Mouse (Mus musculus): ENCODE data around the gene Foxf2. TPM values are rescaled to one million over a fixed set of nuclear protein-coding genes. Genes with fewer than 3 reads are reported as not detected.

The Foxf2 gene
- polyA plus RNA-seq, 1 experiment from 2014 or later: 9.1 TPM

- Histone ChIP-seq H3K9ac (ENCODE audit: low read depth, low read length) (no peak overlapping the region), H3K27ac (ENCODE audit: low read depth, low read length) (no peak overlapping the region), H3K4me2 (replicated peaks; ENCODE audit: low read depth, low read length) (no peak overlapping the region), H3K4me3 (ENCODE audit: low read depth, low read length) (no peak overlapping the region), H3K4me1 (replicated peaks; ENCODE audit: control insufficient read depth, insufficient read depth, low read length) (peaks cover 15% of the 10 kb centered on the region), H3K27me3 (ENCODE audit: control insufficient read depth, insufficient read depth, low read length) (peaks cover 96% of the 10 kb centered on the region), H3K36me3 (ENCODE audit: control insufficient read depth, insufficient read depth, low read length) (no peaks in the 10 kb centered on the region), H3K9me3 (ENCODE audit: control insufficient read depth, low read length) (no peaks in the 10 kb centered on the region)
- WGBS: 4% methylated on average over 3 of the region's 3 CpGs
- DNase-seq (ENCODE audit: low spot score): peak; percentile 31
- ATAC-seq (ENCODE audit: low FRiP score): no peak
Observed at GRCm38 (mm10) chr13:31622371-31622770, 3.2 kb upstream of the Foxf2 start.

GRCm38 (mm10) chr13:31623291-31623690 lies 2.3 kb upstream of the Foxf2 start:
- Histone ChIP-seq H3K9me3 (ENCODE audit: control insufficient read depth, low read length) (no peaks in the 10 kb centered on the region), H3K27me3 (ENCODE audit: control insufficient read depth, insufficient read depth, low read length) (peaks cover 99% of the 10 kb centered on the region), H3K9ac (ENCODE audit: low read depth, low read length) (no peak overlapping the region), H3K4me3 (ENCODE audit: low read depth, low read length) (no peak overlapping the region), H3K4me1 (replicated peaks; ENCODE audit: control insufficient read depth, insufficient read depth, low read length) (peaks cover 15% of the 10 kb centered on the region), H3K27ac (ENCODE audit: low read depth, low read length) (no peak overlapping the region), H3K4me2 (replicated peaks; ENCODE audit: low read depth, low read length) (no peak overlapping the region), H3K36me3 (ENCODE audit: control insufficient read depth, insufficient read depth, low read length) (no peaks in the 10 kb centered on the region)
- DNase-seq (ENCODE audit: low spot score): peak; percentile 47
- 1% methylated on average over 6 of the region's 6 CpGs for whole genome bisulfite sequencing
- ATAC-seq (ENCODE audit: low FRiP score): no peak

- 0% methylated on average over 20 of the region's 20 CpGs for WGBS
- H3K27me3 ChIP-seq (ENCODE audit: control insufficient read depth, insufficient read depth, low read length): peaks cover 99% of the 10 kb centered on the region
- no peaks in the 10 kb centered on the region for H3K9me3 ChIP-seq (ENCODE audit: control insufficient read depth, low read length)
- no peak overlapping the region for H3K27ac ChIP-seq (ENCODE audit: low read depth, low read length)
- ATAC-seq (ENCODE audit: low FRiP score): no peak
- peak; percentile 52 for DNase-seq (ENCODE audit: low spot score)
- H3K4me3 ChIP-seq (ENCODE audit: low read depth, low read length): peak overlapping the region; percentile 6; the same call in 1 of the 2 replicates
- H3K36me3 ChIP-seq (ENCODE audit: control insufficient read depth, insufficient read depth, low read length): no peaks in the 10 kb centered on the region
- no peak overlapping the region for H3K9ac ChIP-seq (ENCODE audit: low read depth, low read length)
- H3K4me1 ChIP-seq (replicated peaks; ENCODE audit: control insufficient read depth, insufficient read depth, low read length): peaks cover 16% of the 10 kb centered on the region
- H3K4me2 ChIP-seq (replicated peaks; ENCODE audit: low read depth, low read length): no peak overlapping the region
Observed at GRCm38 (mm10) chr13:31623906-31624860, 1.4 kb upstream of the Foxf2 start.

GRCm38 (mm10) chr13:31624966-31625332 lies 667 bp upstream of the Foxf2 start:
- Histone ChIP-seq H3K27me3 (ENCODE audit: control insufficient read depth, insufficient read depth, low read length) (peaks cover 99% of the 10 kb centered on the region), H3K4me1 (replicated peaks; ENCODE audit: control insufficient read depth, insufficient read depth, low read length) (peaks cover 17% of the 10 kb centered on the region), H3K9me3 (ENCODE audit: control insufficient read depth, low read length) (no peaks in the 10 kb centered on the region), H3K9ac (ENCODE audit: low read depth, low read length) (no peak overlapping the region), H3K4me2 (replicated peaks; ENCODE audit: low read depth, low read length) (peak overlapping the region; percentile 73), H3K36me3 (ENCODE audit: control insufficient read depth, insufficient read depth, low read length) (no peaks in the 10 kb centered on the region), H3K4me3 (ENCODE audit: low read depth, low read length) (peak overlapping the region; percentile 33), H3K27ac (ENCODE audit: low read depth, low read length) (no peak overlapping the region)
- under 1% methylated on average over 13 of the region's 13 CpGs for WGBS
- DNase-seq (ENCODE audit: low spot score) (no peak), ATAC-seq (ENCODE audit: low FRiP score) (peak; percentile 26)

GRCm38 (mm10) chr13:31626183-31626801 lies 676 bp downstream of the Foxf2 start:
- peak; percentile 11 for ATAC-seq (ENCODE audit: low FRiP score)

GRCm38 (mm10) chr13:31626991-31627625 lies 1.5 kb downstream of the Foxf2 start:
- peak; percentile 53 for DNase-seq (ENCODE audit: low spot score)
- no peak for ATAC-seq (ENCODE audit: low FRiP score)
- Histone ChIP-seq H3K4me3 (ENCODE audit: low read depth, low read length) (peak overlapping the region; percentile 33), H3K27me3 (ENCODE audit: control insufficient read depth, insufficient read depth, low read length) (peaks cover 98% of the 10 kb centered on the region), H3K36me3 (ENCODE audit: control insufficient read depth, insufficient read depth, low read length) (no peaks in the 10 kb centered on the region), H3K4me2 (replicated peaks; ENCODE audit: low read depth, low read length) (peak overlapping the region; percentile 73), H3K9me3 (ENCODE audit: control insufficient read depth, low read length) (no peaks in the 10 kb centered on the region), H3K4me1 (replicated peaks; ENCODE audit: control insufficient read depth, insufficient read depth, low read length) (peaks cover 17% of the 10 kb centered on the region), H3K27ac (ENCODE audit: low read depth, low read length) (no peak overlapping the region), H3K9ac (ENCODE audit: low read depth, low read length) (0 out of 2 replicates have a peak overlapping the region, but pooled peaks have one; percentile 15)
- 3% methylated on average over 19 of the region's 24 CpGs for WGBS

More at GRCm38 (mm10) chr13:31626183-31626801, 676 bp downstream of the Foxf2 start:
- peaks cover 17% of the 10 kb centered on the region for H3K4me1 ChIP-seq (replicated peaks; ENCODE audit: control insufficient read depth, insufficient read depth, low read length)
- no peaks in the 10 kb centered on the region for H3K36me3 ChIP-seq (ENCODE audit: control insufficient read depth, insufficient read depth, low read length)
- peak overlapping the region; percentile 33 for H3K4me3 ChIP-seq (ENCODE audit: low read depth, low read length)
- peaks cover 98% of the 10 kb centered on the region for H3K27me3 ChIP-seq (ENCODE audit: control insufficient read depth, insufficient read depth, low read length)
- peak; percentile 76 for DNase-seq (ENCODE audit: low spot score)
- H3K9ac ChIP-seq (ENCODE audit: low read depth, low read length): peak overlapping the region; percentile 23; the same call in 1 of the 2 replicates
- no peak overlapping the region for H3K27ac ChIP-seq (ENCODE audit: low read depth, low read length)
- peak overlapping the region; percentile 73 for H3K4me2 ChIP-seq (replicated peaks; ENCODE audit: low read depth, low read length)
- no peaks in the 10 kb centered on the region for H3K9me3 ChIP-seq (ENCODE audit: control insufficient read depth, low read length)
- WGBS: under 1% methylated on average over 57 of the region's 60 CpGs

- H3K27ac ChIP-seq (ENCODE audit: low read depth, low read length): no peak overlapping the region
- peaks cover 17% of the 10 kb centered on the region for H3K4me1 ChIP-seq (replicated peaks; ENCODE audit: control insufficient read depth, insufficient read depth, low read length)
- 2% methylated on average over 8 of the region's 8 CpGs for WGBS
- peaks cover 92% of the 10 kb centered on the region for H3K27me3 ChIP-seq (ENCODE audit: control insufficient read depth, insufficient read depth, low read length)
- 0 out of 2 replicates have a peak overlapping the region, but pooled peaks have one; percentile 23 for H3K4me3 ChIP-seq (ENCODE audit: low read depth, low read length)
- peak; percentile 33 for DNase-seq (ENCODE audit: low spot score)
- no peak overlapping the region for H3K9ac ChIP-seq (ENCODE audit: low read depth, low read length)
- H3K4me2 ChIP-seq (replicated peaks; ENCODE audit: low read depth, low read length): no peak overlapping the region
- H3K9me3 ChIP-seq (ENCODE audit: control insufficient read depth, low read length): no peaks in the 10 kb centered on the region
- H3K36me3 ChIP-seq (ENCODE audit: control insufficient read depth, insufficient read depth, low read length): no peaks in the 10 kb centered on the region
- ATAC-seq (ENCODE audit: low FRiP score): no peak
Observed at GRCm38 (mm10) chr13:31627864-31628690, 2.5 kb downstream of the Foxf2 start.

GRCm38 (mm10) chr13:31628691-31629180 lies 3.1 kb downstream of the Foxf2 start:
- Histone ChIP-seq H3K27ac (ENCODE audit: low read depth, low read length) (no peak overlapping the region), H3K4me1 (replicated peaks; ENCODE audit: control insufficient read depth, insufficient read depth, low read length) (peaks cover 17% of the 10 kb centered on the region), H3K4me2 (replicated peaks; ENCODE audit: low read depth, low read length) (peak overlapping the region; percentile 40), H3K9me3 (ENCODE audit: control insufficient read depth, low read length) (no peaks in the 10 kb centered on the region), H3K36me3 (ENCODE audit: control insufficient read depth, insufficient read depth, low read length) (no peaks in the 10 kb centered on the region), H3K9ac (ENCODE audit: low read depth, low read length) (peak overlapping the region; percentile 27; the same call in 1 of the 2 replicates), H3K27me3 (ENCODE audit: control insufficient read depth, insufficient read depth, low read length) (peaks cover 89% of the 10 kb centered on the region), H3K4me3 (ENCODE audit: low read depth, low read length) (peak overlapping the region; percentile 23)
- WGBS: 2% methylated on average over 14 of the region's 14 CpGs
- ATAC-seq (ENCODE audit: low FRiP score) (no peak), DNase-seq (ENCODE audit: low spot score) (peak; percentile 49)

Data from hindbrain, embryonic 11.5 days (tissue).